Comparison of ENCODE assay signal across 10 mouse cellular contexts in the genomic region with DNA sequence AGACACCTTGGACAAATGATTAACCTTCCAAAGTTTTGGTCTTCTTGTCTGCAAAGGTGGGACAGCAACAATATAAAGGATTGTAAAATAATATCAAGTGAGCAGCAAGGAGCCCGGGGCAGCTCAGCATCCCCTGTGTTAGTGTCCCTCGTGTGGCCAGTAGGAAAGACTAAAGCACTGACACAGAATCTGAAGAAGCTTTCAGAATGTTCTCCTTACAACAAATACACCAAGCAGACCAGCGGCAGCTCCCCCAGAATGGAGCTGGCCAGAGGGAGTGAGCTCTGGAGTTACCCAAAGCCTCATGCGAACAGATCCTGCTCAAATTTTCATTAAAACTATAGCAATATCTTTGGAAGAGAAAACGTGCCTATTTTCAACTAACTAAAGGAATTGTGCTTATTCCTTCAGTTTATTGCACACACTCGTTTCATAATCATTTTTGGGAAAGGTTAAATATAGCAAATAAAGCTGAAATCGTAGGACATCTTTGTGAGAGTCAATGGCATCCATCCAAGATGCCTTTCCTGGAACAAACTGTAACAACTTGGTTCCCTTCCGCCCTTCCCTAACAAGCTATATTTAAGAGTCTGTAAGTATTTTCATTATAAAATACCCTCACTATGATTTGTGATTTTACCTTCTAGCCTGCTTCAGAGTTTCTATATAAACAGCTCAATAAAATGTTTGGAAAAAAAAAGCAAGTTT.
DNase-seq lines count a peak whose midpoint lies in the region; ATAC-seq and TF ChIP-seq lines count a peak whose summit lies in the region.
"Had no signal": no experiment of that assay in that cellular context is flagged by ENCODE, and none has a peak within 500 bp of the region (broad histone marks: within the 10 kb centered on the region; RNA-seq: fewer than 3 reads in every experiment).

No protein-coding gene starts in this region.

- ATAC-seq in embryonic facial prominence, embryonic 13.5 days (ENCODE audit: insufficient number of reproducible peaks, insufficient read depth, low FRiP score, low TSS enrichment, low read depth): no peak
- ATAC-seq in kidney, postnatal 0 days (replicated peaks; ENCODE audit: low FRiP score, low read depth): no peak
- ATAC-seq in heart, postnatal 0 days (ENCODE audit: insufficient read depth, low read depth): peak; percentile 55; the same call in 1 of the 2 replicates
- ATAC-seq: intestine, embryonic 15.5 days had no signal

- no peaks in the 10 kb centered on the region for H3K9me3 ChIP-seq in embryonic facial prominence, embryonic 13.5 days
- no peaks in the 10 kb centered on the region for H3K9me3 ChIP-seq in embryonic facial prominence, embryonic 10.5 days
- no peaks in the 10 kb centered on the region for H3K9me3 ChIP-seq in kidney, postnatal 0 days (replicated peaks; ENCODE audit: low read length)
- H3K9me3 ChIP-seq in heart, postnatal 0 days (replicated peaks; ENCODE audit: control insufficient read depth, low read length): no peaks in the 10 kb centered on the region
- H3K9me3 ChIP-seq: intestine, embryonic 15.5 days had no signal

- H3K27ac ChIP-seq in embryonic facial prominence, embryonic 13.5 days: peak overlapping the region; percentile 44; the same call in 1 of the 2 replicates
- H3K27ac ChIP-seq in embryonic facial prominence, embryonic 10.5 days (replicated peaks): no peak overlapping the region
- H3K27ac ChIP-seq in kidney, postnatal 0 days: peak overlapping the region; percentile 47
- H3K27ac ChIP-seq in heart, postnatal 0 days (ENCODE audit: low read depth): peak overlapping the region; percentile 86
- H3K27ac ChIP-seq: intestine, embryonic 15.5 days had no signal

- no peak overlapping the region for H3K4me3 ChIP-seq in embryonic facial prominence, embryonic 13.5 days
- no peak overlapping the region for H3K4me3 ChIP-seq in embryonic facial prominence, embryonic 10.5 days
- H3K4me3 ChIP-seq in kidney, postnatal 0 days (replicated peaks; ENCODE audit: low read depth, low read length): no peak overlapping the region
- H3K4me3 ChIP-seq in heart, postnatal 0 days (ENCODE audit: low read depth, low read length): no peak overlapping the region
- H3K4me3 ChIP-seq: intestine, embryonic 15.5 days had no signal

- no peak overlapping the region for H3K9ac ChIP-seq in embryonic facial prominence, embryonic 13.5 days
- H3K9ac ChIP-seq in kidney, postnatal 0 days (ENCODE audit: low read depth, low read length): no peak overlapping the region
- H3K9ac ChIP-seq in heart, postnatal 0 days (replicated peaks; ENCODE audit: low read depth, low read length): no peak overlapping the region
- H3K9ac ChIP-seq: intestine, embryonic 15.5 days had no signal

- TF ChIP-seq CTCF in kidney, postnatal 0 days (IDR thresholded peaks at IDR 0.05; ENCODE audit: low read depth): no peak
- TF ChIP-seq CTCF in heart, postnatal 0 days (IDR thresholded peaks at IDR 0.05; ENCODE audit: low read depth): peak; percentile 33

- peak; percentile 75 for TF ChIP-seq EP300 in heart, postnatal 0 days (IDR thresholded peaks at IDR 0.05; ENCODE audit: low read depth)

- WGBS in embryonic facial prominence, embryonic 13.5 days: 62% methylated on average over 8 of the region's 8 CpGs
- 87% methylated on average over 8 of the region's 8 CpGs for WGBS in embryonic facial prominence, embryonic 10.5 days
- WGBS in kidney, postnatal 0 days: 54% methylated on average over 8 of the region's 8 CpGs
- WGBS in heart, postnatal 0 days: 38% methylated on average over 8 of the region's 8 CpGs

- H3K4me2 ChIP-seq in embryonic facial prominence, embryonic 13.5 days: no peak overlapping the region
- H3K4me2 ChIP-seq in kidney, postnatal 0 days (ENCODE audit: low read length): no peak overlapping the region
- 0 out of 2 replicates have a peak overlapping the region, but pooled peaks have one; percentile 6 for H3K4me2 ChIP-seq in heart, postnatal 0 days (ENCODE audit: low read depth, low read length)
- H3K4me2 ChIP-seq: intestine, embryonic 15.5 days had no signal

- H3K4me1 ChIP-seq in embryonic facial prominence, embryonic 13.5 days: peaks cover 10% of the 10 kb centered on the region; the same call in 1 of the 2 replicates
- H3K4me1 ChIP-seq in embryonic facial prominence, embryonic 10.5 days: peaks cover 6% of the 10 kb centered on the region
- no peaks in the 10 kb centered on the region for H3K4me1 ChIP-seq in kidney, postnatal 0 days (replicated peaks; ENCODE audit: insufficient read depth, low read length)
- peaks cover 16% of the 10 kb centered on the region for H3K4me1 ChIP-seq in heart, postnatal 0 days (ENCODE audit: control insufficient read depth, insufficient read depth)
- H3K4me1 ChIP-seq: intestine, embryonic 15.5 days had no signal

- DNase-seq in embryonic facial prominence, embryonic 10.5 days (ENCODE audit: low spot score): no peak
- peak; percentile 57 for DNase-seq in kidney, postnatal 0 days (ENCODE audit: low spot score)
- no peak for DNase-seq in kidney, adult 11 months
- peak; percentile 66 for DNase-seq in heart, postnatal 0 days (ENCODE audit: low spot score)
- DNase-seq in lung, postnatal 14 days: peak; percentile 42
- no peak for DNase-seq in spleen, postnatal 36 days (ENCODE audit: low spot score in 2 of 2)
- no peak for DNase-seq in adrenal gland, adult 8-10 months
- DNase-seq: cerebellum, postnatal 10 days had no signal

- no peaks in the 10 kb centered on the region for H3K36me3 ChIP-seq in embryonic facial prominence, embryonic 13.5 days
- H3K36me3 ChIP-seq in embryonic facial prominence, embryonic 10.5 days (replicated peaks): no peaks in the 10 kb centered on the region
- H3K36me3 ChIP-seq in kidney, postnatal 0 days (ENCODE audit: insufficient read depth, low read length): no peaks in the 10 kb centered on the region
- no peaks in the 10 kb centered on the region for H3K36me3 ChIP-seq in heart, postnatal 0 days (replicated peaks; ENCODE audit: control insufficient read depth, insufficient read depth, low read length)
- H3K36me3 ChIP-seq: intestine, embryonic 15.5 days had no signal

- H3K27me3 ChIP-seq in embryonic facial prominence, embryonic 13.5 days: no peaks in the 10 kb centered on the region
- no peaks in the 10 kb centered on the region for H3K27me3 ChIP-seq in embryonic facial prominence, embryonic 10.5 days (replicated peaks; ENCODE audit: low read depth, poor library complexity, severe bottlenecking)
- H3K27me3 ChIP-seq in kidney, postnatal 0 days (ENCODE audit: insufficient read depth, low read length): no peaks in the 10 kb centered on the region
- no peaks in the 10 kb centered on the region for H3K27me3 ChIP-seq in heart, postnatal 0 days (ENCODE audit: control insufficient read depth, insufficient read depth, low read length)
- H3K27me3 ChIP-seq: intestine, embryonic 15.5 days had no signal

Comparison
In these comparisons a context has a peak if more than half of its experiments do, and no peak if none do; other contexts are left out.
1. DNase-seq: peak in kidney, postnatal 0 days (single experiment), heart, postnatal 0 days (single experiment) and lung, postnatal 14 days (single experiment); none in embryonic facial prominence, embryonic 10.5 days (single experiment), kidney, adult 11 months (single experiment), spleen, postnatal 36 days (0 of 2) and adrenal gland, adult 8-10 months (single experiment).